Comparison of ENCODE assay signal across 8 mouse cellular contexts in the genomic region with DNA sequence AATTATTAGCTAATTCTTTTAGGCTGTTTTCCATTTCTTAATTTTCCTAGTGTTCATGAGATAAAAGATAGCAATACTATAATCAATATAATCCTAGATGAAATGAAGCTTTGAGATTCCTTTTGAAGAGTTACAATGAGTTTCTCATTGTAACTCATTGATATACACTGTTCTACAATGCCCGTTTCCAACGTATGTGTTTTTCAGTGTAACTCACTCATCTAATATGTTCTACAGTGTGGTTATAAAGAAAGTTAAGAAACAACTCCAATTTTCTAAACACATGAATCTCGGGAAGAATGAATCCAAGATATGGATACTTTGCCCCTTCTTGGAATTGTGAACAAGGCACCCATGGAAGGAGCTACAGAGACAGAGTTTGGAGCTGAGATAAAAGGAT. TPM values are rescaled to one million over a fixed set of nuclear protein-coding genes. Genes with fewer than 3 reads are reported as not detected.
DNase-seq lines count a peak whose midpoint lies in the region; ATAC-seq and TF ChIP-seq lines count a peak whose summit lies in the region.

No protein-coding gene starts in this region.

- peak; percentile 100 for ATAC-seq in liver, embryonic 14.5 days (ENCODE audit: insufficient read depth)
- peak; percentile 100 for ATAC-seq in neural tube, embryonic 11.5 days (ENCODE audit: insufficient read depth, low FRiP score, low TSS enrichment)
- peak; percentile 100 for ATAC-seq in stomach, postnatal 0 days (ENCODE audit: low FRiP score, low TSS enrichment)

- WGBS in large intestine, adult 2 months = 84% methylated on average over 3 of the region's 3 CpGs
- WGBS in liver, embryonic 14.5 days (ENCODE audit: insufficient replicate concordance) = 46% methylated on average over 3 of the region's 3 CpGs
- 74% methylated on average over 3 of the region's 3 CpGs for WGBS in neural tube, embryonic 11.5 days
- WGBS in stomach, postnatal 0 days = 70% methylated on average over 3 of the region's 3 CpGs

- H3K9me3 ChIP-seq in CH12.LX (replicated peaks; ENCODE audit: low read length) = no peaks in the 10 kb centered on the region
- no peaks in the 10 kb centered on the region for H3K9me3 ChIP-seq in liver, embryonic 14.5 days (ENCODE audit: control insufficient read depth, low read length)
- H3K9me3 ChIP-seq in neural tube, embryonic 11.5 days (ENCODE audit: control insufficient read depth, low read length) = no peaks in the 10 kb centered on the region
- H3K9me3 ChIP-seq in stomach, postnatal 0 days (ENCODE audit: control insufficient read depth, low read length) = no peaks in the 10 kb centered on the region

- no peaks in the 10 kb centered on the region for H3K79me2 ChIP-seq in CH12.LX (replicated peaks; ENCODE audit: control insufficient read depth, extremely low read depth, insufficient read depth, poor library complexity, severe bottlenecking)

- no peak overlapping the region for H3K9ac ChIP-seq in CH12.LX (ENCODE audit: insufficient read depth, low read depth)
- no peak overlapping the region for H3K9ac ChIP-seq in liver, embryonic 14.5 days (replicated peaks)
- no peak overlapping the region for H3K9ac ChIP-seq in neural tube, embryonic 11.5 days (ENCODE audit: low read length)
- no peak overlapping the region for H3K9ac ChIP-seq in stomach, postnatal 0 days (ENCODE audit: low read length)

- H3K4me2 ChIP-seq in CH12.LX (ENCODE audit: insufficient read depth, low read depth, poor library complexity, severe bottlenecking) = no peak overlapping the region
- no peak overlapping the region for H3K4me2 ChIP-seq in liver, embryonic 14.5 days (ENCODE audit: low read depth)
- no peak overlapping the region for H3K4me2 ChIP-seq in neural tube, embryonic 11.5 days (ENCODE audit: low read depth)
- H3K4me2 ChIP-seq in stomach, postnatal 0 days (replicated peaks; ENCODE audit: low read depth) = no peak overlapping the region

- intact Hi-C loops in heart, postnatal 25 days (cut with DNase I) = no loop called here

- no peak for TF ChIP-seq POLR2A in CH12.LX (IDR thresholded peaks at IDR 0.05; ENCODE audit: low read depth, low read length)

- H3K27me3 ChIP-seq in CH12.LX (replicated peaks) = no peaks in the 10 kb centered on the region
- H3K27me3 ChIP-seq in liver, embryonic 14.5 days (ENCODE audit: control insufficient read depth, insufficient read depth, low read length) = no peaks in the 10 kb centered on the region
- H3K27me3 ChIP-seq in neural tube, embryonic 11.5 days (ENCODE audit: control insufficient read depth, insufficient read depth, low read length) = no peaks in the 10 kb centered on the region
- H3K27me3 ChIP-seq in stomach, postnatal 0 days (ENCODE audit: control insufficient read depth, insufficient read depth, low read length) = no peaks in the 10 kb centered on the region

- no peaks in the 10 kb centered on the region for H3K36me3 ChIP-seq in CH12.LX (replicated peaks in 1 of 2; ENCODE audit: control insufficient read depth in 1 of 2, insufficient read depth in 1 of 2, low read length in 1 of 2)
- no peaks in the 10 kb centered on the region for H3K36me3 ChIP-seq in liver, embryonic 14.5 days (replicated peaks; ENCODE audit: control insufficient read depth, insufficient read depth, low read depth)
- no peaks in the 10 kb centered on the region for H3K36me3 ChIP-seq in neural tube, embryonic 11.5 days (ENCODE audit: control insufficient read depth, insufficient read depth, low read length)
- H3K36me3 ChIP-seq in stomach, postnatal 0 days (ENCODE audit: control insufficient read depth, insufficient read depth, low read length) = no peaks in the 10 kb centered on the region

- no peaks in the 10 kb centered on the region for H3K4me1 ChIP-seq in CH12.LX (ENCODE audit: control insufficient read depth in 1 of 2, insufficient read depth in 2 of 2)
- no peaks in the 10 kb centered on the region for H3K4me1 ChIP-seq in liver, embryonic 14.5 days (replicated peaks; ENCODE audit: control insufficient read depth in 2 of 2, insufficient read depth in 2 of 2, low read length in 1 of 2)
- H3K4me1 ChIP-seq in neural tube, embryonic 11.5 days (ENCODE audit: control insufficient read depth, insufficient read depth, low read length) = no peaks in the 10 kb centered on the region
- no peaks in the 10 kb centered on the region for H3K4me1 ChIP-seq in stomach, postnatal 0 days (replicated peaks; ENCODE audit: control insufficient read depth, insufficient read depth)

- dilution Hi-C loops in CH12.LX (cut with MboI; ENCODE audit: extremely low pct_ligation_motif_present, extremely low pct_unique_long_range_greater_than_20kb, low sequenced_read_pairs) = no loop called here

- in situ Hi-C loops in CH12.LX (cut with MboI; ENCODE audit: low pct_ligation_motif_present, low pct_unique_long_range_greater_than_20kb, low sequenced_read_pairs) = no loop called here

- DNase-seq in CH12.LX (ENCODE audit: extremely low read depth) = peak; percentile 100
- peak; percentile 100 for DNase-seq in cerebellum, adult 8-10 months
- DNase-seq in forelimb bud, embryonic 11.5 days (ENCODE audit: low read depth, low spot score) = peak; percentile 100
- peak; percentile 98 for DNase-seq in heart, postnatal 25 days (ENCODE audit: low spot score)
- DNase-seq in large intestine, adult 2 months (ENCODE audit: low read depth, low spot score) = peak; percentile 100
- peak in 2 of 3 experiments; percentile 100 for DNase-seq in liver, embryonic 14.5 days (ENCODE audit: low read depth in 3 of 3, low spot score in 3 of 3)
- peak; percentile 100 for DNase-seq in neural tube, embryonic 11.5 days (ENCODE audit: low spot score)
- DNase-seq in stomach, postnatal 0 days (ENCODE audit: low spot score) = peak; percentile 99

- TF ChIP-seq RAD21 in CH12.LX (IDR thresholded peaks at IDR 0.05; ENCODE audit: low read depth, low read length) = no peak

- no peak overlapping the region for H3K4me3 ChIP-seq in CH12.LX (replicated peaks in 1 of 3; ENCODE audit: low read depth in 2 of 3, low read length in 2 of 3, poor library complexity in 1 of 3)
- H3K4me3 ChIP-seq in liver, embryonic 14.5 days (ENCODE audit: insufficient read depth in 1 of 2, low read depth in 2 of 2, low read length in 2 of 2) = no peak overlapping the region
- no peak overlapping the region for H3K4me3 ChIP-seq in neural tube, embryonic 11.5 days (ENCODE audit: low read depth, low read length)
- no peak overlapping the region for H3K4me3 ChIP-seq in stomach, postnatal 0 days (ENCODE audit: low read depth, low read length)

- no peak for TF ChIP-seq EP300 in CH12.LX (IDR thresholded peaks at IDR 0.05; ENCODE audit: low read length)
- TF ChIP-seq EP300 in liver, embryonic 14.5 days (IDR thresholded peaks at IDR 0.05; ENCODE audit: low read depth) = no peak
- no peak for TF ChIP-seq EP300 in stomach, postnatal 0 days (optimal IDR thresholded peaks at IDR 0.05)

- TF ChIP-seq CTCF in CH12.LX (conservative IDR thresholded peaks at IDR 0.05 in 1 of 2, IDR thresholded peaks at IDR 0.05 in 1 of 2; ENCODE audit: low read depth in 2 of 2, low read length in 2 of 2) = peak in 1 of 2 experiments; percentile 58; a peak in 2 of 4 replicates
- no peak for TF ChIP-seq CTCF in liver, embryonic 14.5 days (IDR thresholded peaks at IDR 0.05; ENCODE audit: low read depth)
- TF ChIP-seq CTCF in stomach, postnatal 0 days (IDR thresholded peaks at IDR 0.05; ENCODE audit: low read depth) = no peak

- H3K27ac ChIP-seq in CH12.LX (ENCODE audit: insufficient read depth, low read depth) = no peak overlapping the region
- no peak overlapping the region for H3K27ac ChIP-seq in liver, embryonic 14.5 days
- no peak overlapping the region for H3K27ac ChIP-seq in neural tube, embryonic 11.5 days (ENCODE audit: low read depth, low read length)
- H3K27ac ChIP-seq in stomach, postnatal 0 days (replicated peaks) = no peak overlapping the region

TF ChIP-seq in CH12.LX, 34 proteins besides CTCF, POLR2A, EP300 and RAD21:
- TF ChIP-seq USF1 (IDR thresholded peaks at IDR 0.05; ENCODE audit: low read depth, low read length) = no peak
- no peak; the same call in 1 of the 2 replicates for TF ChIP-seq PAX5 (IDR thresholded peaks at IDR 0.05; ENCODE audit: low read length)

RNA-seq across cellular contexts. Expression of a gene that starts 35.5 kb away (rescaled TPM):
- total RNA-seq in CH12.LX (2012; rRNA removed) (under 0.01 TPM in 1 of 2 replicates, not detected in the other), CH12.LX (2014; rRNA removed) (not detected in 2 replicates)
- polyA plus RNA-seq in CH12.LX (2012; ENCODE audit: insufficient read length, low read depth) = not detected in 2 replicates
- total RNA-seq in heart, postnatal 25 days (2021) = under 1 TPM; 0.18 to 0.34 TPM
- polyA plus RNA-seq in large intestine, adult 2 months (2012; rRNA removed) = 0.04 and 0.22 TPM in 2 replicates
- polyA plus RNA-seq in liver, embryonic 14.5 days (2012; rRNA removed) = 0.01 and 0.03 TPM in 2 replicates
- polyA plus RNA-seq in liver, embryonic 14.5 days (2014; fragmentation: Nextera tagmentation; extraction: Ambion mirVana) = 0.10 and 0.14 TPM in 2 replicates
- polyA plus RNA-seq in neural tube, embryonic 11.5 days (2014; fragmentation: Nextera tagmentation; extraction: Ambion mirVana) = 41.0 and 41.7 TPM in 2 replicates
- polyA plus RNA-seq in stomach, postnatal 0 days (2015; fragmentation: Nextera tagmentation; extraction: Ambion mirVana) = 2.0 TPM in 2 replicates

Comparison
In these comparisons a context has a peak if more than half of its experiments do, and no peak if none do; other contexts are left out.
1. RNA of a gene that starts 35.5 kb away (polyA plus RNA-seq): 41.0 to 41.7 TPM in neural tube, embryonic 11.5 days; 2.0 TPM in stomach, postnatal 0 days, 0.01 to 0.14 TPM in liver, embryonic 14.5 days, 0.04 to 0.22 TPM in large intestine, adult 2 months and not detected in CH12.LX; every median in the first group is over 10 times any median in the second.
2. Peak in every context shown above with its lines, with median percentiles within 50 percentile points of each other: DNase-seq and ATAC-seq.